Mouse (Mus musculus): ENCODE results near the gene Frzb.
"Not testable (repeated sequence)": the region's sequence is repeated elsewhere in the genome, so short reads cannot be mapped to it uniquely, and the experiment has no call there.

Gene Frzb

DNA sequence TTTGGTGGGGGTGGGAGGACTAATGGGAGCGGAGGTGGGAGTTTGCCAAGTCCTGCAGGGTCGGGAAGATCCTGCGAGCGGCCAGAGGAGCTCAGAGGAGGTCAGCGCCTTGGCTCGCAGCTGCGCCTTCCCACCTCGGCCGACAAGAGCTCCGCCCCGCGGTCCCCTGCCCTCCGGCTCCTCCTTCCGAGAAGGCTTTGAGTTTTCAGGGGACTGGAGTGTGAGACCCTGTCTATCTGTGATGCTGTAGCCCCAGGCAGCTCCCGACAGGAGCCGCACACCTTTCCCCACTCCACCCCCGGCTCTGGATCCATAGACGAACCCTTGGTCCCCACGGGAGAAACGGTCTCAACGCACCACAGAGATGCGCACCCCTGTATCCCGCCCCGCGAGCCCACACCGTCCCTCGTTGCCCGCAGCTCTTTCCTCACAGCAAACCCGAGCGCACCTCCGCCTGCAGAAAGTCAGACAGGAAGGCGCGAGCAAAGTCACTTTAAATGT, at the start of gene Frzb:
Gene Frzb, minus strand, starts transcription at position 335 of the 501 bp plus-strand sequence.
- peak; percentile 25 for DNase-seq (ENCODE audit: low read depth)

DNA sequence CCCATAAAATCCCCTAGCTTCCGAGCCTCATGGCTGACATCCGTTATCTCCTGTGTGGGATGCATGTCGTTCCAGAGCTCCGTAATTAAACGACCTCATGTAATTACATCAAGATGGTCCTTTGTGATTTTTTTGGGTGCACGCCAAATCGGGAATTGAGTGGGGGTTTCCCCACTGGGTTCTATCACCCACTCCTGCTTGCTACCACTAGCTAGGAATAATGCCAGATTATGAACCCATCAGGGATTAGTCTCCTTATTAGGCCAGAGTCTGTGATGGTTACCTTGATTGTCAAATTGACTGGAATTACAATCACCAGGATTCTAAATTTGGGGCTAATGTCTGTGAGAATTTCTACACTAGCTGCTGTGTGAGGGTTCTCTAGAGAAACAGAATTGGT, 47.9 kb upstream of the Frzb start:
- not testable (repeated sequence) for DNase-seq (ENCODE audit: low read depth)

DNA sequence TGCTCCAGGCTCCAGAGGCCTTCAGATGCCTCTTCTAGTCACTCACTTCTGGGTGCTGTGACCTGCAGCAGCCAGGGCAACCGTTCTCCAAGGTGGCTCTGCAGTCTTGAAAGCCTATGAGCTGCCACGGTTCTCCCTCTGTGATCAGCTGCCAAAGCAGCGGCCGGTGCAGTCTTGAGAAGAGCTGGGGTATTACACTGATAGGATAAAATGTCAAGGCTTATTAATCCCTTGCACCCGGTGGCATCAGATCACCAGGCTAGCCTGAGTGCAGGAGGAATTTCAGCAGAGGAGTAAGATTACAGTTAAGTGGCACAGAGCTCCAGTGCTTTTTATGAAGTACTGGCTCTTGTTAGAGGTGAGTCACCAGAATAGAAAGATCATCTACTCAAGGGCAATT, 39.4 kb upstream of the Frzb start:
- DNase-seq (ENCODE audit: low read depth) = no peak

DNA sequence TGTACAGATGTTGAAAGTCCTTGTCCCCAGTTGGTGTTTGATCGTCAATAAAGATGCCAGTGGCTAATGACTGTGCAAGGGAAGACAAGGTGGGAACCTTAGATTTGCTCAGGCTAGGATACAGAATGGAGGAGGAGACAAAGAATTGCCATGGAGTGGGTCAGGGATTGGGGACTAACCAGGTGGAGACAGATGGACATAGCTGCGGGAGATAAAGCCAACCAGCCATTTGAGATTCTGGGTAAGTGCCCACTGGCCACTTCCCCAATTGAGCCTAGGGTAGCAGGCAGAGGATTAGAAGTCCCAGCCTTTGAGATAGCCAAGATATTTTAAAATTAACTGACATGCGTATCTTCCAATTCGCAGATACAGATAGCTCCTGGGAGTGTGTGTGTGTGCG, 37.5 kb upstream of the Frzb start:
- no peak for DNase-seq (ENCODE audit: low read depth)

DNA sequence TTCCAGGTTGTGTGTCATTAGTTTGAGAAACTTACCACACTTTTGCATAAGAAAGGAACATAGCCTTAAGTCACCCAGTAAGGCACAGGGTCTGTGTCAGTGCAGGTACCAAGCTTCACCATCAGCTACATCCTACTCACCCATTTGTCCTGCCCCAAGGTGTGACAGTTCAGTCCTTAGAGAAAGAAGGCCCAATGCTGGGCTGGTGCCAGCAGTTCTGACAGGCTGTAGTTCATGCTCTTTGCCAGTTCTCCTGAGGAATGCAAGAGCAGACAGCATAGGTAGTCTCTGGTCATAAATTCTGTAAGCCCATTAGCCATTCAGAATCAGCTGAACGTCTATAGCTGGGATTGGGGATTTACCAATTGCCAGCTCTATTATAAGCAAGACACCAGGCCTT, 28.4 kb upstream of the Frzb start:
- no peak for DNase-seq (ENCODE audit: low read depth)

DNA sequence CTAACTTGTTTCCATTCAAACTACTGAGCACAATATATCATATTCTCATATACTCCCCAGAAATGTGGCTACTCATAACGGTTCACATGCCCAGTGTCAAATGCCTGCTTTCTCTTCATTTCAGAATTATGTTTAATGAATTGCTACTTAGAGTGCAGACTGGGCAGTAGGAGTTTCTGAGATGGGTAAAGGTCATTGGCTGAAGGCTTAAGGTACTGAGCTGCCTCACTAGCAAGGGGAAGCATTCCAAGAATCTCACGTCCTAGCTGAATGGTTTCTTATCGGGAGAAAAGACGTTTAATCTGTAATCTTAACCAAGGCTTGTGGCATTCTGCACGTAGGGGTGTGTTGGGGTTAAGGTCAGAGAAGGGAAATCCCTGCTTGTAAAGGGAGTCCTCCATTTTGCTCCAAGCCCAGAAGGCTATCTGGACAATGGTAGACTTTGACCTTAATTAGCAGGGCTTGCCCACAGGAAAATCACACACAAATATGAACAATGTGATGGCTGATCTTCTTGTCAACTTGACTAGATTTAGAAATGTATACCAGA, 26.9 kb upstream of the Frzb start:
- DNase-seq (ENCODE audit: low read depth) = no peak

DNA sequence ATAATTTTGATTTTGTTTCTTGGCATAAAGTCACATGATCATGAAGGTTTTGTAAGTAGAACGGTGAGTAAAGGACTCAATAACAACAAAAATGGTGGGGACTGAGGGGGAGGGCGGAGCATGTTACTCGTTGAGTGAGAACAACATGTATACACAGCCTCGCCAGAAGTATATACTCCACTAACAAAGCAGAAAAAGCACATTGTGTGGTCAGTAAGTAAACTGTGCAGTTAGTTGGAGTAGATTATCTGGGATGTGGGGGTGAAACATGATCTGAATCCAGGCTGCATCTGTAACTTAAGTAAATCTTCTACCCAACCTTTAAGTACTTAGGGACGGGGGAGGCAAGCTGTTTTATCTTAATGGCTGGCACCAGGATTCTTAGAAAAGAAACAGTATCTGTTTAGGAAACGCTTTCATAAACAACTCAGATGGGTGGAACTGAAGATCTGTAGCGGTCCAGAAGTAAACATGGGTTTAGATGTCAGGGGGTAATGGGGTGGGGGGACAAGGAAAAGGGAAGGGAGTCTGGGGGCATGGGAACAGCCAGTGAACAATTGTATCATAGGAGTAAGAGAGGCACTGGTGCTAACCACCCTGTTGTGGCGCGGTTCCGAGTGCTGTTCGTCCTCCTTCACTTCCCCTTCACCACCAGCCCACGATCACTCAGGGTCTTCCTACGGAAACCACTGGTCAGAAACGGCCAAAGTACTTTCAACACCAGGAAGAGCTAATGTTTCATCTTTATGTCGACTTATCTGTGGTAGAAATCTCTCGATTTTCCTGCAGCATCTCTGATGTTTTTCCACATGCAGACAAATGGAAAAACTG, 18.8 kb upstream of the Frzb start:
- DNase-seq (ENCODE audit: low read depth) = no peak

DNA sequence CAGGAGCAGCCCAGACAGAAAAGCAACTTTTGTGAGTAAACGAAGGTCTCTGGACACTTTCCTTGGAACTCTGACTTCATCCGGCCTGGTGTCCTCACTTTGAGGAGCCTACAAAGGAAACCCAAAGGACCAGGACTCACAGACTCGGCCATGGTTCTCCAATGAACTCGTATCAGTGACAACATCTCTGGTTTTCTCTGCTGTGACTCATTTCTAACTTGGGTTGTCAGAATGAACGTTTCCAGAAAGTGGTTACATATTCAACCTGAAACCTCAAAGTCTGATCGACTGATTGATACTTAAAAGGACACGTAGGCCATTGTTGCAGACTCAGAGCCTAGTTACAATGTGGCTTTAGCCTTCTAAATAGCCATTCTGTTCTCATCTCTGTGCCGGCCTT, 14.4 kb upstream of the Frzb start:
- DNase-seq (ENCODE audit: low read depth) = peak; percentile 61

DNA sequence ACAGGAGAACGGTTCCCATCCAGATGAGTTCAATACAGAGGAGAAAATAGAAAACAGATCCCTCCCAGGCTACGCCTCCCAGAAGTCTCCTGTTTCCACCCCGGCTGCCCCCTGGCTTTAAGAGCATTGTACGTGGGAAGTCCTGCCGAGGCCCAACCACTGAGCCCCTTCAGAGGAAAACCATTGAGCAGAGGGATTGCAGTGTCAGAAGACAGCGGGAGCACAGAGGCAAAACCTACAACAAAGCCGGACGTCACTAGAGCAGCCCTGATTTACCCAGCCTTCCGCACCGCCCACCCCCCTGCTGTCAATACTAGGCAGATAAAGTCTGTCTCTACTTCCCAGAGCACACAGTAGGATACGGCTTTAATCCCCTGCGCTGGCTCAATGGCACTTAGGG, 806 bp upstream of the Frzb start:
- no peak for DNase-seq (ENCODE audit: low read depth)

DNA sequence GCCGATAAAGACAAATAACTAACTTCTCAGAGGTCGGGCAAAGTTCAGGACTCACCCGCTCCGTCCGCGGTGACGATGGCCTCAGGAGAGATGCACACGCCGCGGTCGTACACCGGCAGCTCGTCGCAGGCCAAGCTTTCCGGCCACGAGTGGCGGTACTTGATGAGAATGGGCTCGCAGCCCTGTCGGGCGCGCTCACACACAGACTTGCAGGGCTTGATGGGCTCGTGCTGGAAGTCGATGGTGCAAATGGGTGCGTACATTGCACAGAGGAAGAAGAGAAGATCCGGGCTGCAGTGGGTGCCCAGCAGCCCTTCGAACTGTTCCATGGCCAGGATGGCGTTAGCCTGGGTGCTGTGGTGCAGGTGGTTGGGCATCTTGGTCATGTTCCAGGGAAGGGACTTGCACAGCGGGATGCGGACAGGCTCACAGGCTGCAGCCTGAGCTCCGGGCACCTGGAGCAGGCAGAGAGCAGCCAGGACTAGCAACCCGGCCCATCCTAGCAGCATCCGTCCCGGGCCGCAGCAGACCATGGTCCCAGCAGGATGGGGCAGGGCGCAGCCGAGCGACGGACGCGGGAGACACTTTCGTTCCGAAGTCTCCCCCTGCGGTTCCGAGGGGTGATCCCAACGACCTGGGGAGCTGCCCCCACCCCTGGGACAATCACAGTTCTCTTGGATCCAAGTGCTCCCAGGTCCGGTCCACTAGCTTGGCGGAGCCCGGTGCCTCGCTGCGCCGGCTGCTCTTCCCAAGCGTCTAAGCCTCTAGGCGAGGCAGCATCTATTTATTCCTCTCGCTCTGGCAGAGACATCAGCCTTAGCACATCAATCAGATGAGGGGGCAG, 895 bp downstream of the Frzb start:
- peak; percentile 15 for DNase-seq (ENCODE audit: low read depth)

DNA sequence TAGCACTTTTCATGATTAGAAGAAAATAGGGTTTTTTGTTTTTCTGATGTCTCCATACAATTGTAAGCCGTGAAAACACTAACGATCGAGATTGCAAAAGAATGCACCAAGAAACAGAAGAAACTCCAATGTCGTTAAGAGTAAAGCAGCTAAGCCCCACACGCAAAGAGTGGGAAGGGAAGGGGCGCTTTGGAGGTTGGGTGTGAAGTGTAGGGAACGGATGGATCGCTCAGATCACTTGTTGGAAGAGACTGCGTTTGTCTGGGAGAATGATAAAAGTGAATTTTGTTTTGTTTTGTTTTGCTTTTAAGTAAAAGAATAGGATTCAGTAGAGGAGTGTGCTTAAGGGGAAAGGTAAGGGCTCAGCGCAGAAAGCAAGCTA, 1.5 kb downstream of the Frzb start:
- DNase-seq (ENCODE audit: low read depth) = no peak

DNA sequence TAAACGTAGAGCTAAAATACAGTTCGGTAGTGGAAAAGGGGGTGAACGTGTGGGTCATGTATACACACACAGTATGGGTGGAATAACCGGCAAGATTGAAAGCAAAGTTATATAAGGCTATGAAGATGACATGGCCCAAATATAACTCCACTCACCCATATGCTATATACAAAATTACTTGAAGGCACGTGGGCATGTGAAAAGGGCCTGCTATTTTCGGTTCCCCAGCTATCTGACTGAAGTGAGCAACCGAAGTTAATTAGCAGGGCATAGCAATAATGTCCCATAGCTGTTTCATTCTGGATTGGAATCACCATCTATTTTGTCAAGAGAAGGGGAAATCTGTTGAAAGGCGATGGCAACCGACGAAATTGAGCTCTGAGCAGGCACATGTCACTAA, 1.9 kb downstream of the Frzb start:
- no peak for DNase-seq (ENCODE audit: low read depth)

DNA sequence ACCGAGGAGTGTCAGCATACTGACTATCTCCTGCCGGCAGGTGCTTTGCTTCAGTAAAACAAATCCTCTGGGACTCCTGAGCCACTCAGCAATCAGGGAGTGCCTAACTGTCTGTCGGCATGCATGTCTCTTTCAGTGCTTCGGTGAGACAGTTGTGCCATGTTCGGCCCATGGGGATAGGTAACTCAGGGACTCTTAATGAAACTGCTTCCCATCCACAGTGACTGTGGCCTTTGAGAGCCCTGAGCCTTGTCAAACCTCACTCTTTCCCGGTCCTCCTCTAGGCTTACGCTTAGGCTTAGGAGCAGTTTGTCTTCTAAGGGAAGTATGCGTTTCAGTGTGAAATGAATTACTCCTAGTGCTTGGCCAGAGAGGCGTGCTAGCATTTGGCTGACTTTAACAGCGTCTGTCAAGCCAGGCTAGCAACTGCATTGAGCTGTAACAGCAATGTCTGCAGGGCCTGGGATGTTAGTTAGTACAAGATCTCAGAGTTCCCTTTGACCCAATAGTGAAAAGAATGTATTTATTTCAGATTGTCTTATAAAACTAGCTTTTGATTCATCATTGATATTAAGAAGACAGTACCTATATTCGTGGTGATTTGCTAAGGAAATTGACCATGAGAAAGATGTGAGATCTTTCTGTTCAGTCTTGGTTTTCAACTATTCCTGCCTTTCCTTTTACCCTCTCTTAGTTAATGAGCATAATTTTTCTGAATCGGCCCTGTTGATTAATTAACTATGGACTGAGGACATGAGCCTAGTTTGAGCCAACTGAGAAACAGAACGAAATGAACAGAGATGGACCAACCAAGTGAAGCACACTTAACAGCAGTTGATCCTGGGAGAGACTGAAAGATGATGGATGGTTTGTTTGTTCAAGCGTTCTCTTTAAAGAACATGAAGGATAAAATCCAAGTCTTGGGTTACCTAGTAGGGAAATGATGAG, 2.7 kb downstream of the Frzb start:
- no peak for DNase-seq (ENCODE audit: low read depth)

DNA sequence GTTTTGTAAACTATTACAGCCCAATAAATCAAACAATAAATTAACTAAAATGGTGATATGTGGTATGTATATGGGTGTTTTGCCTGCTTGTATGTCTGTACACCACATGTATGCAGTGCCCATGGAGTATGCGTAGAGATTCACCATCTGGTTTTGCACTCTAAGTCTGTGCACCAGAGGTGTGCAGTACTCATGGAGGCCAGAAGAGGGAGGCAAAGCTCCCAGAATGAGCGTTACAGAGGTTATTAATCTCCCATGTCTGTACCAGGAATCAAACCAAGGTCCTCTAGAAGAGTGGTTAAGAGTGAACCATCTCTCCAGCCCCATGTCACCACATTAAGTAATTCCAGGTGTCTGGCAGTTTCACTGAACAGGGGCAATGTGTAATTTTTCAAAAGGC, 3.5 kb downstream of the Frzb start:
- peak; percentile 34 for DNase-seq (ENCODE audit: low read depth)

DNA sequence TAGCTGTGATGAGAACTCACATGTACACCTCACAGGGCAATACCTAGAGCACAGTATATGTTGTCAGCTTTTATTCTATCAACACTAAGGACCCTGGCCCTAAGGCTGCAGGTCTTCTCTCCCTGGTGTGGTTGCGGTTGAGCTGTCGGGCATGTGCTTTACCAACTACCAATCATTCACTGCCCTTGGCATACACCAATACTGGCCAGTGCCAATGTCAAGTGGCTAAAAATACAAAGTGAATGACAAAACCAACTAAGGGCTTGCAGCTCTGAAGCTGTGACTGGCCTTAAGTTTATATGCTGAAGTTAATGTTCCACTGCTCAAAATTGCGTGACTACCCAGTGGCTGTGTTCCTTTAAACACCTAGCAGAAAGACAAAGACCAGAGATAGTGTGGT, 6.0 kb downstream of the Frzb start:
- no peak for DNase-seq (ENCODE audit: low read depth)

DNA sequence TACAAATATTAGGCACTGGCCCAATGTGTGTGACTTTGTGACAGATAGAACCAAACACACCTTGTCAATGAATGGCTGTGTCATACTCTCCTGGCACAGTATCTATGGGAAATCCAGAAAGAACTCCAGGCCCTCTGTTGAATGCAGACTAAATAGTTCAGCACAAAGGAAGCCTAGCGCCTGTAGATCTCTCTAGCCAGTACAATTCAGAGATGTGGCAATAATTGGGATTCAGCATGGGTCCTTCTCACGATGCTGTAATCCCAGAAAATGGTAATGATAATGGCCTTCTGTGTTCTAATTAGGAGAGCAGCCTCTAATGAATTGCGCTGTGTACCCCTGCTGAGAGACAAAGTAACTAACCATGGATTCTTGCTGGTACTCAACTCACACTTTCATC, 8.6 kb downstream of the Frzb start:
- DNase-seq (ENCODE audit: low read depth) = no peak

DNA sequence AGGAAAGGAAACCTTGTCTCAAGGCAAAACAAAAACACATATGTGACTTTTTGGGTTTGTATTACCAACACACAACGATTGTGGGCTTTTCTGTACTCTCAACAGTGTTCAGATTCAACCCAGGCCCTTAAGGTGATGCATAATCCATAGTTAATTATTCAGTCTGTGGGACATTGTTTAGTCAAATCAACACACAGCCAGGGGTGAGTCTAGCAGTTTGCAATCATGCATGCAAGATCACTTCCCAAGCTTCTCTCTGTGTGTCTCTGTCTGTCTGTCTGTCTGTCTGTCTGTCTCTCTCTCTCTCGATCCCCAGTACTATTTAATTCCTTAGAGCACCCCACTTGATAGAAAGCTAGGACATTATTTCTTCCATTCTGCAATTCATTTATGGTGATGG, 10.0 kb downstream of the Frzb start:
- no peak for DNase-seq (ENCODE audit: low read depth)

DNA sequence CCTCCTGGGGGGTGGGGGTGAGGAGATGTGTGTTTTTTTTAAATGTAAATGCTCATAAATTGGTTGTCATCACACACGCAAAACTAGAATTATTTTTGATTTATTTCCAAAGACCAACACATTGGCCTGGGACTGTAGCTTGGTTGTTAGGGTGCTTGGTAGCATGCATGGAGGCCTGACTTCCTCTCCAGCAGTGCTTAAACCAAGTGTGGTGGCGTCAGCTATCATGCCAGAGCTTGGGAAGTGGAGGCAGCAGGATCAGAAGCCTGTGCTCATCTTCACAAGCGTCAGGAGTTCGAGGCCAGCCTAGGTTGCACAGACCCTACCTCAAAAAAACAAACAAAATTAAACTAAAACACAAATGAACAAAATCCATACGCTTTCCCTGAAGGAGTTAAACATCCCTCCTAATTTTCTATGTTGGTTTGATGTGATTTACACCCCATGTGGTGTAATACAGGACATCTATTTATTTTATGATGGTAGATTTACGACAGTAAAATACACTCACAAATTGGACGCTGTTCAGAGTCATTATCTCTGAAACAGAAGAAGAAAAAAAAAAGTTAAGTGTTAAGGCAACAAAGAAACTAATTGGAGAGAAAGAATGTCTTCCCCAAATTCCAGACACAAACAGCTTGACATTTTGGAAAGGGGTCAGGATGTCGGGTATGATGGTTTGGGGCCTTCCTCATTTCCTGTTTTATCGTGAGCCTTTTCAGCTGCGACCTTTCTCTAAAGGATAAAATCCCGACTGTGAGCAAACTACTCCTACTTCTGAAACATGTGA, 12.4 kb downstream of the Frzb start:
- no peak for DNase-seq (ENCODE audit: low read depth)

DNA sequence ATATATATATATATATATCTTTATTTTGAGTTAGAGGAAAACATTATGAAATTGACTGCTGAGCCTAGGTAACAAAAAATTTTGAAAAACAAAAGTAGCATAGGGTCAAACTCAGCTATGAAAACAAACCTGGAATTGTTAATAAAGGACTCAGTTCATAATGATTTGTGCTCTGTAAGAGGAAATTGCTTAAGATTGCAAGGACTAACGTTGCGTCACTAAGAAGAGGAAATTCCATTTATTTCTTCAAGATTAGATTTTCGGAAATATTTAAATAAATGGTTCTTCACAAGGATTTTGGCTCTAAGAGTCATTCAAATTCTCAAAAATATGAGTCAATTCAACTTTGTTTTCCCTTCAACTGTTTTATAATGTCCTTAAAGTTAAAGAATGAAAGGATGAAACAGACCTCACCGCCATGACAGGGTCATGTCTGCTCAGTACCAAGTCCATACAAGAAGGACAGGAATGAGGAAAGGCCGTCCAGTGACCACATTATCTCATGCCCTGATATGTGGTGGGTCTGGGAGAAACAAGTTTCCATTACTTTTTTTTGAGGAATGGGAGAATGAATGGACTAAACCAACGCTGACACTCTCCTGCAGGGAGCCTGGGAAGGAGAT, 14.1 kb downstream of the Frzb start:
- no peak for DNase-seq (ENCODE audit: low read depth)

DNA sequence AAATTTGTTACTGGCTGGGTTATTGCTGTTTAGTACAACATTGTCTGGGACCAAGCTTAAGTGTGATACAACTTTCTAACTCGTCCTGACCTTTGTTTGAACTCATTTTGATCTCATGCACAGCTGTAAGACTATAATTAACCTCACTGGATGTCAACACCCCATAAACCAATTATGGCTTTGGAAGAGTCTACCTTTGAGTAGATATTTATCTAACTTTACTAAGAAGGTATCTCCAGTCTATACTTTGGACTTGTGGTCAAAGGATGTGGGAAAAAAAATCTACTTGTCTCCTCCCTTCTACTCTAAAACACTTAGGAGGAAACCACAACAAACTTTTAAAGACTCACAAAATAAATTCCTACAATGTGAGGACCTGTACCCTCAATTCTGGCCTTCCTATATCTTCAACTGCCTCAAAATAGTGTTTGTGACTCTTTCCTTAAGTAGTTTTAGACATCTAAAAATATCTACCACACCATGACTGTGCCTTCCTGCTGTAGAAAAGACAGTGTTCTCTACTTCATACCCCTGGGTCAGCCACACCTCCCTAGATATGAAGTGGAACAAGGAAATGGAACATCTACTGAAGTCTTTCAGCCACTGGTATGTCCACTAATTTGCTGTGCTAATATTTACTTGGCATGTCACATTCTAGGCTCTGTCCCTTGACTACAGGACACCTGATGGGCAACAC, 16.9 kb downstream of the Frzb start:
- no peak for DNase-seq (ENCODE audit: low read depth)

Data from induced T-regulatory cell, adult 2 months (primary cell).